Mouse (Mus musculus) adrenal gland, postnatal 0 days (tissue): ENCODE results near the gene Zfp72. TPM values are rescaled to one million over a fixed set of nuclear protein-coding genes. Genes with fewer than 3 reads are reported as not detected.

Experiments used
- microRNA-seq: library from miRNA; unstranded; fragments of <30 nt; microRNA quantifications from one replicate; pipeline ENCODE4, GENCODE M21; 2016; ENCODE audit warnings: borderline replicate concordance; ENCODE audit not compliant: insufficient number of aligned reads
- polyA plus RNA-seq: library from polyadenylated mRNA; unstranded; fragments of >200 nt; fragmentation: Nextera tagmentation; extraction: Ambion mirVana; gene quantifications from 2 replicates; pipeline ENCODE4 v1.2.1, GENCODE M21; 2015

Gene Zfp72
- 3.6 and 4.3 TPM in 2 replicates for polyA plus RNA-seq

DNA sequence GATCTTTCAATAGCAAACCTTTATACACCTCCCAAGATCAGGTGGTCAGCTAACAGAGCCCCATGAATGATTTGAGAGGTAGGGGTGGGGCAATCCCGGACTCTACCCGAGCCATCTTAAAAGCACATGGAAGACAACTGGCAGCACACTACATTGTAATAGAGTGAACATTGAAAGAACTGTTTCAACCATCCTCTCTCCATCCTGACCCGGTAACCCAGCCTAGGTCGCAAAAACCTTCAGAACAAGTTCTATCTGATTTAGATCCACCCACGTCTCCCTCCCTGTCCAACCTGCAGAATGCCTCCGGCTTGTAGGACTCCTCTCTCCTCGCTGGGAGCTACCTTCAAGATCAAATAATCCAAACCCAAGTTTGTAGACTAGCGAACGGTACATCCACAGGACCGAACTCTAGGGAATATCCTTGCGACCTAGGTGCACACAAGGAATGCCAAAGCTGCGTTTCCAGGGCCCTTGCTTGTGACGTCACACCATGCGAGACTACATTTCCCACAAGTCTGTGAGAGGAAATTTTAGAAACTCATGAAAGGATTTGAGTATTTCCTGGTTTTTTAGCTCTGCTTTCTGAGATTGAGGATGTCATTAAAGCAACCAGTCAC lies at the start of gene Zfp72:
Zfp72 (minus strand) TSS at position 466 of the 620 bp plus-strand sequence.

DNA sequence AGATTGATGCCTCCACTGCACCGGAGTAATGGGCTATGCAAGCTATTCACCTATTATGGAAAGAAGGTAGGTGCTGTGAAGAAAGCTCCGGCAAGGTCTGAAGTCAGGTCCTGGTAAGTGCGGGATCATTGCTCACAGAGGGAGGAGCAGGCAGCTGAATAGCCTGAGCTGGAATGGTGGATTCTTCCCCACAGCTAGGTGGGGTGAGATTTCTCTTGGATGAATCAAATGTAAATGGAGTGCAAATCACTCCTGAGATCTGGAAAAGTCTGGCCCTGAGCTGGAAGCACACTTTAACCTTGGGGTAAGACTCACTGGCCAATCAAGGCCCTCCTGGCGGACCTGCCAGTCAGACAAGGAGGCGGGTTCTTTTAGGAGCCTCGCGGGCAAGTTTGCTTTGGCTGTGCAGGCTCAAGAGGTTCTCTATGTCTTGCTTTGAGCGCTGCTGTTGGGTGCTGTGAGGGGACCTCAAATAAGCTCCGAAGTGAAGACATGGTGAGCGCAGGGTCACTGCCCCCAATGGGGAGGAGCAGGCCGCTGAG lies 8.7 kb upstream of the Zfp72 start, which contains the start of gene Ftl1-ps1:
Ftl1-ps1 (plus strand) TSS at position 397 of the 542 bp plus-strand sequence.

DNA sequence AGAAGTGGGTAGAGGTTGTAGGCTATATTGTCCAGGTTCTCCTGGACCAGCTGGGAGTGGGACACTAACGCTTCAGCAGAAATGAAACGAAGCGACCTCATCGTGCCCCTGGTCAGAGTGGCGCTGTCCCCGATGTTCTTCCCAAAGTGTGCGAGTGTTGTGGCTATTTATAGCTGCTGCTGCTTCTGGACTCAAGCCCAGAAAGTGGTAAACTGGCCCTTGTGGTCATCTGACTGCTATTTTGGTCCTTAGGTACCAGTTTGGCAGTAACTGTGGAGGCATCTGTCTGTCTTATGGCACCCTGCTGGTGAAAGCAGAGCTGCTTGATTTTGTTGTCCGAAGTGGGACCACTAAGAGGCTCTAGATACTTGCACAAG lies 26.8 kb downstream of the Zfp72 start, which contains the start of gene Lrrc14b:
Lrrc14b (minus strand) TSS at position 147 of the 377 bp plus-strand sequence.

DNA sequence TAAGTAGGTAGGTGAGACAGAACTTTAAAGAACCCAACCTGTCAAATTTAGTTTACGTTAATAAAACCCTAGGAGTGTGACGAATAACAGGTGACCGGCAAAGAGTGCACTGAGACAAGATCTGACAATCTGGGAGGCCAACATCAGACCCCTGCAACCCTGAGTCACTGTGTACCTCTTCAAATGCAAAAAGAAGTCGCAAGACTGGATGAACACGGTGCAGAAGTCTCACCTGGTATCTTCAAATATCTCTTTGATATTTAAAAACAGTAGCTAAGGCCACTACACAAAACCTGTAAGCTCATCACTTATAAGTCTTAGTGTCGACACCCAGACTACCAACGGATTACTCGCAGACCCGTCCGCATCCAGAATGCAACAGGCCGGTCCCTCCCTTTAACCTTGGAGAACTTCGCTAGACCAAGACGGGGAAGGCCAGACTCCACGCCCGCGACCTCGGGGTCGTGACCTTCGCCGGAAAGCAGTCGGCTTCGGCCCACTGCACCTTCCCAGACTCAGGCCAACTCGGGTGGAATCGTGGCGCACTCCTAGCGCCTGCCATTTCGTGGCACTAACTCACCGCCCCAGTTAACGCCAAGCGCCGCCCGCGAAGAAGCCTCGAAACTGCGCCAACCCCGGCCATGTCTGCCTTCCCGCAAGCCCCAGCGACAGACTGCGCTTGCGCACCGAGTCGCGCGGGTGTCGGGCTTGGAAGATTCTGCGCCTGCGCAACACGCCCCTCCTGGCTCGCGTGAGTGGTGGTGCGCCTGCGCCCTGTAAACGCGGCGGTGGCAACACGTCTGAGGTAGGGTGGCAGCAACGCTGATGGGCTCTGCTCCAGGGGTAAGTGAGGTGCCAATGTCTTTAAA lies 40.8 kb downstream of the Zfp72 start, which contains the start of the genes Sdha and Ccdc127:
Sdha (minus strand) TSS at position 715 of the 869 bp plus-strand sequence.
Ccdc127 (plus strand) TSS at position 744 of the 869 bp plus-strand sequence.

Small RNAs within 50 kb of the gene (microRNA-seq; reads per million reads assigned to microRNA genes)
- not detected for gene Mir692-3

Other genes starting within 250 kb of the Zfp72 start
- 38.8 and 53.0 TPM in 2 replicates for gene Exoc3, start 182.1 kb downstream of the Zfp72 start, polyA plus RNA-seq
- gene Ahrr, start 98.5 kb downstream of the Zfp72 start, polyA plus RNA-seq, result 0.69 and 1.1 TPM in 2 replicates
- gene Pdcd6, start 73.3 kb downstream of the Zfp72 start, polyA plus RNA-seq, result 213 and 266 TPM in 2 replicates
- 147 and 300 TPM in 2 replicates for gene Sdha, start 40.6 kb downstream of the Zfp72 start, polyA plus RNA-seq
- 35.2 and 45.2 TPM in 2 replicates for gene Ccdc127, start 40.5 kb downstream of the Zfp72 start, polyA plus RNA-seq
- not detected in 2 replicates for gene Lrrc14b, start 26.8 kb downstream of the Zfp72 start, polyA plus RNA-seq
- 130 and 144 TPM in 2 replicates for gene Ftl1-ps1, start 8.9 kb upstream of the Zfp72 start, polyA plus RNA-seq
- gene Zfp825, start 103.2 kb upstream of the Zfp72 start, polyA plus RNA-seq, result 18.4 and 21.9 TPM in 2 replicates
- gene Erap1, start 248.7 kb upstream of the Zfp72 start, polyA plus RNA-seq, result 23.6 and 39.7 TPM in 2 replicates